In genomic region chr1:128687236-128687927, GRCm38 (mm10) we compare ENCODE assay signal across 9 mouse cellular contexts.
A peak's percentile ranks its signal among the peaks of the same experiment; 100 is the strongest.
DNase-seq lines count a peak whose midpoint lies in the region; ATAC-seq and TF ChIP-seq lines count a peak whose summit lies in the region.
"Had no signal": no experiment of that assay in that cellular context is flagged by ENCODE, and none has a peak within 500 bp of the region (broad histone marks: within the 10 kb centered on the region; RNA-seq: fewer than 3 reads in every experiment).

No protein-coding gene starts in this region.

- WGBS in midbrain, embryonic 14.5 days = 4% methylated on average over 9 of the region's 9 CpGs

- peak overlapping the region; percentile 11; the same call in 1 of the 2 replicates for H3K4me2 ChIP-seq in midbrain, embryonic 14.5 days (ENCODE audit: low read length)

- DNase-seq in brain, embryonic 14.5 days (ENCODE audit: low read depth) = peak; percentile 72
- DNase-seq in embryo, embryonic 11.5 days (ENCODE audit: low read depth, low spot score) = peak; percentile 27
- DNase-seq in forelimb bud, embryonic 11.5 days (ENCODE audit: low read depth, low spot score) = peak; percentile 63
- DNase-seq in midbrain, embryonic 14.5 days = peak; percentile 45
- no peak for DNase-seq in gastrocnemius, postnatal 36 days
- DNase-seq in left cerebral cortex, adult 8-10 months (ENCODE audit: low spot score in 2 of 2) = no peak
- DNase-seq in cerebellum, postnatal 36 days = no peak
- DNase-seq: cerebellum, postnatal 10 days had no signal

- peak overlapping the region; percentile 52; the same call in 1 of the 2 replicates for H3K27ac ChIP-seq in midbrain, embryonic 14.5 days (replicated peaks; ENCODE audit: low read depth, low read length)

- 0 out of 2 replicates have a peak, but pooled peaks have one; percentile 40 for ATAC-seq in midbrain, embryonic 14.5 days (ENCODE audit: low FRiP score, low TSS enrichment)
- ATAC-seq: lung, postnatal 0 days had no signal

- no peaks in the 10 kb centered on the region for H3K27me3 ChIP-seq in midbrain, embryonic 14.5 days (ENCODE audit: control insufficient read depth, insufficient read depth, low read length)

- no peak for TF ChIP-seq POLR2A in brain, embryonic 14.5 days (IDR thresholded peaks at IDR 0.05; ENCODE audit: borderline replicate concordance, extremely low read depth, insufficient read depth, insufficient read length, poor library complexity, severe bottlenecking)

- no peaks in the 10 kb centered on the region for H3K36me3 ChIP-seq in midbrain, embryonic 14.5 days (ENCODE audit: control insufficient read depth, insufficient read depth, low read length)

- TF ChIP-seq CTCF in brain, embryonic 14.5 days (IDR thresholded peaks at IDR 0.05; ENCODE audit: borderline replicate concordance, extremely low read depth, insufficient read depth, insufficient read length) = no peak

- no peak overlapping the region for H3K9ac ChIP-seq in midbrain, embryonic 14.5 days (replicated peaks; ENCODE audit: low read length)

- H3K4me1 ChIP-seq in midbrain, embryonic 14.5 days (ENCODE audit: control insufficient read depth, insufficient read depth, low read length) = peaks cover 25% of the 10 kb centered on the region

- intact Hi-C loops in gastrocnemius, postnatal 36 days (cut with DNase I) = no loop called here

- H3K4me3 ChIP-seq in midbrain, embryonic 14.5 days (replicated peaks; ENCODE audit: low read depth, low read length) = no peak overlapping the region

- H3K9me3 ChIP-seq in midbrain, embryonic 14.5 days (ENCODE audit: control insufficient read depth, low read length) = no peaks in the 10 kb centered on the region

Comparison
In these comparisons a context has a peak if more than half of its experiments do, and no peak if none do; other contexts are left out.
1. DNase-seq: peak in brain, embryonic 14.5 days (single experiment), embryo, embryonic 11.5 days (single experiment), forelimb bud, embryonic 11.5 days (single experiment) and midbrain, embryonic 14.5 days (single experiment); none in gastrocnemius, postnatal 36 days (0 of 2), left cerebral cortex, adult 8-10 months (0 of 2) and cerebellum, postnatal 36 days (0 of 2).